Mouse (Mus musculus) skeletal muscle tissue, adult 2 months (tissue): Measurements from ENCODE around the gene Phyhipl.

Source experiments
- DNase-seq: peaks from one replicate; pipeline ENCODE4 v3.0.0-alpha.2; 2012; ENCODE audit warnings: low read depth, low spot score

Gene Phyhipl

DNA sequence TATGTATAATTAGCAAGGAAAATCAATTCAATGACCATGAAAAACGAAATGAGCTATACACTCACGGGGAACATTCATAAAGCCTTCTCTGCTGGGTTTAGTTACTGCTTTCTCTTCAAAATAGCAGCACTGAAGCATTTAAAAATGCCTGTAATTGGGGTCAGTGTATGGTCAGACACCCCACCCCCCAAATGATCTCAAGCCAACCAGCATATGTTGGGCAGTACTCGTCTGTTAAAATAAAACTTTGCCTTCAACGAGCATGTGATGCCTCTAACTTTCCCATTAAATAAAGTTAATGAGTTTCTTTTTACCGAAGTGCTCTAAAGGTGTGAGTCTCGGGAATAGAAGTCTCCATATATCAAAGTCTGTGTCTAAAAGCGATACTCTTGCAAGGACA is at the start of gene Phyhipl:
TSS of gene Phyhipl (minus strand) at position 138 of the 400 bp plus-strand sequence.
- DNase-seq = no peak

GRCm38 (mm10) chr10:70703211-70703610 is 47.4 kb upstream of the Phyhipl start:
- no peak for DNase-seq

- no peak for DNase-seq
Measured at GRCm38 (mm10) chr10:70699581-70699980, 43.8 kb upstream of the Phyhipl start.

- DNase-seq = no peak
Measured at GRCm38 (mm10) chr10:70698014-70698413, 42.2 kb upstream of the Phyhipl start.

- DNase-seq = no peak
Measured at GRCm38 (mm10) chr10:70696748-70697585, 41.2 kb upstream of the Phyhipl start.

- no peak for DNase-seq
Measured at GRCm38 (mm10) chr10:70689346-70689745, 33.6 kb upstream of the Phyhipl start.

GRCm38 (mm10) chr10:70688881-70689280 is 33.1 kb upstream of the Phyhipl start:
- no peak for DNase-seq

GRCm38 (mm10) chr10:70686941-70687703 is 31.4 kb upstream of the Phyhipl start:
- no peak for DNase-seq

DNA sequence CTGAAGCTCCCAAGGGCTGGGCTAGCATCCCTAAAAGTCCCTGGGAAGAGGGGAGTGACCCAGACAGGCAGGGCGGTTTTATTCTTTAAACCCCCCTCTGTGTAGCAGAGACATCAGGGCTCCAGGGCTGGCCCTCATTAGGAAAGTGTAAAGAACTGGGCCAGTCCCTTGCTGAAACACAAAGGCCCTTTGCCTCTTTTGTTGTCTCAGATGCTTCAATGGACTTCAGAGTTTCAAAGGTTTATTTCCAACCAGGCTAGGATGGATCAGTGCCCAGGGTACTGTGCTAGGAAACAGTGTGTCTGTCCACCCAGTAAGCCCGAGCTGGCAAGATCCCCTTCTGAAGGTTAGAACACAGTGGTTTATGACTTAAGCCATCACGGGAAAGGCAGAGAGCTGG is 30.7 kb upstream of the Phyhipl start:
- DNase-seq = no peak

- no peak for DNase-seq
Measured at GRCm38 (mm10) chr10:70683508-70683907, 27.7 kb upstream of the Phyhipl start.

DNA sequence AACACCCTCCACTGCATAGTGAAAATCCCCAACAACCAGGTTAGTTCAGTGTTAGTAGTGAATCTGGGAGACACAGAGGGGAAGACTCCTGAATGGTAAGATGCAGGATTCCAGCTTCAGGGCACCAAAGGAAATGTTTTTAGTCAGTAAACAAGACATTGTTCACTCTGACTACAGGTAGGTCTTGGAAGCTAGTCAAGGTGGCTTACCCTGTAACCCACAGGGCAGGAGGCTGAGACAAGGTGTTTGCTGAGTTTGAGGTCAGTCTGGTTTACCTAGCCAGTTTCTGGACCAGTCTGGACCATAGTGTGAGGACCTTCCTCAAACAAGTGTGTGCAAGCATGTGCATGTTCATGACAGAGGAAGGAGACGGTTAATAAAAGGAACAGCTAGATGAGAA is 22.2 kb upstream of the Phyhipl start:
- no peak for DNase-seq

- DNase-seq = no peak
Measured at GRCm38 (mm10) chr10:70656272-70656671, 507 bp upstream of the Phyhipl start.

GRCm38 (mm10) chr10:70654655-70655054 is 1.1 kb downstream of the Phyhipl start:
- DNase-seq = no peak

GRCm38 (mm10) chr10:70654139-70654538 is 1.6 kb downstream of the Phyhipl start:
- DNase-seq = no peak

DNA sequence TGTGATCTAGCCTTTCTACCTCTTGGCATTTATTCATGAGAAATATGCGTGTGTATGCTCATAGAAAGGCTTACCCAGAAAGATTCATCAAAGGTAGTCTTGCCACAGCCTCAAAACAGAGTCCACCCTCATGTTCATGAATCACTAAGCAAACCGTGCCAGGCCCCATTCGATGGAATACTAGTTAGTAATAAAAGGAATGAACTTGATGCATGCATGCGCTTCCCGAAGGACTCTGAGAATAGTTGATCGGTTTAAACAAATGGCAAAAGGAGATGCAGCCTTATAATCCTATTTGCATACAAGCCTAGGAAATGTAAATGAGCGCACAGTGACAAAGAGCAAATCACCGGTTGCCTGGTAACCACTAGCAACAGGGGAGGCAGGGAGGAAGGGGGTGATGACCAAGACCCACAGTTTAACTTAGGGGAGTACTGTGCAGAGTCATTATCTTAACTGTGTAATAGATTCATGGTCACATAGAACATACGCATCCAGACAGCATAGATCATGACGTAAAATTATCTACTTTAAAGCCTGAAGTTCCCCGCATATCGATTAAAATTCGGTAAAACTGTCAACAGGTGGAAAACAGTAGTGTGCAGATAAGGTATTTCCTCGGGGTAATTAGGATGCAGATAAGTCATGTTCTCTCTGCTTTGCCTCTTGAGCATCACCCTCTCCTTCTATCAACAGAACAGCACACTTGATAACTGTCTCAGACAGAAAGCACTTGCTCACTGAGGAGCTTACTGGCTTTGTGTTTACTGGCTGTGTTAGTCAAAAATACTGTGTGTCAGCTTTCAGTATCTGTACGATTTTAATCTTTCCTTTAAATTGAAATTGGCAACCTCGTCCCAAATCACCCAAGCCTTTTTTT is 3.8 kb downstream of the Phyhipl start:
- DNase-seq = no peak

- peak; percentile 38 for DNase-seq
Measured at GRCm38 (mm10) chr10:70648831-70649230, 6.9 kb downstream of the Phyhipl start.

DNA sequence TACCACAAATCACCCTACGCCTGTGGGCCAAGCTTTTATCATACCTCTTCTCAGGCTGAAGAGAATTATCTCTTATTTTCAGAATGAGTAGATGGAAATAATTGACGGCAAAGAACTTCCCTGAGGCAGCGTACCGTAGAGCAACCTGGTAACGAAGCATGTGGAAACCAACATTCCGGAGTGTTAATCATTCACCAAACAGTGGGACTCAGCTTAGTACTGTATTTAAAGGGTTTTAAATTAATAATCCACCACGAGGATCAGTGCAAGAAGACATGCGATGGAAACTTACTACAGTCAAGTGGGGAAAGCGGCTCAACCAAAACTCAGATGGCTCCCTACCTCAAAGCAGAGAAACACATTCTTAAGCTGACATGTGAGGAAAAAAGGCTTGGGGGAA is 12.6 kb downstream of the Phyhipl start:
- no peak for DNase-seq

DNA sequence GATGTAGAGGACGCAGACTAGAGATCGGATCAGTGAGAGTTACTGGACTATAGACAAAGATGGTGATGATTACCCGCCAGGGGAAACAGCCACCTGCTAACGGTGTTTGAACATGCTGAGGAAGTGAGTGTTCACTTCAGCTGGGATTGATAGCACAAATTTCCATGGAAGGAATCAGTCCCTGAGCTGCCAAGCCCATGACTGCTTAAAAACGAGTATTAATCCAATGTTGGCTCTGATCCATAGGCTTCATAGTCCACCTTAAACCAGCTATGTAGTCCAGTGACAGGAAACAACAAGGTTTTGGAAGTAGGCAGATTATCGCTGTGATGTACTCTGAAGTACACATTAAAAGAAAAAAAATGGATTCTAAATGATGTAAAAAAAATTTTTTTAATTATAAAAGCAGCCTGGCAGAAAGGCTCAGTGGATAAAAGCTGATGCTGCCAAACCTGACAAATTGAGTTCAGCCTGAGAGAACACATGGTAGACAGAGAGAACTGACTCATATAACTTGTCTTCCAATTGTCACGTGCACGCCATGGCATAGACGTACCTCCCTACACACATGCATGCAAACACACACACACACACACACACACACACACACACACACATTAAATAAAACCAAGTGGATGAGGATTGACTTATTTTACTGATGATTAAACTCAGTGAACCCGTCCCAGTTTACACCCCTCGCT is 14.7 kb downstream of the Phyhipl start:
- peak; percentile 4 for DNase-seq

GRCm38 (mm10) chr10:70640075-70640737 is 15.6 kb downstream of the Phyhipl start:
- DNase-seq = no peak

DNA sequence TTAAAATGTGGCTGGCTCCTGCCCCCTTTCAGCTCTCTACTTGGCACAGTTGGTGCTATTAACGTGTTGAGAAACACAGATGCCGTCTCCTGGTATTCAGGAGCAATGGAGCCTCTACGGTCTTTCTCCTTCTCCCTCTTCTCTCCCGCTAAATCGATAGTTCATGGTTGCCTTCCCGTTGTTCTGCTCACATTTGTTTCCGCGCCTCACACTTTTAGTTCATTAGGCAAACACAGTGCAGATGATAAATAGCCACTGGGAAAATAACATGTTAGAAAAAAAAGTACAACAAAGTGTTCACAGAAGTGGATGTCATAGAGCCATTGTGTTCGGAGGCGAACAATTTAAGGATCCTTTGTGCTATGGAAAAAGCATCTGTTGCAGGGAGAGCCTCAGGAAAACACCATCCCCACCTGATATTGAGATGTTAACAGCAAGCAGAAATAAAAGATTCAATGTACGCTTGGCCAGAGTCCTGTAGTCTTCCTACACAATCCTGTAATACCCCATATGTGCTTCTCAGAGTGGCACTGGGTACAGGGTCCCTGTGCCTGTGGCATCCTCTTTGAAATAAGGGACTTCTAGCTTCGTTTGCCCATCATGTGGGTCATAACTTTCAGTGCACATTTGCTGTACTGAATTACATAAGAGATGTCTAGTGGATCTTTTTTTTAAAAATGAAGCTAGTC is 18.0 kb downstream of the Phyhipl start:
- no peak for DNase-seq
